ENCODE assay signal across 10 mouse cellular contexts in genomic region chr5:99190941-99191800, GRCm38 (mm10).
DNase-seq lines count a peak whose midpoint lies in the region; ATAC-seq and TF ChIP-seq lines count a peak whose summit lies in the region.
"Had no signal": no experiment of that assay in that cellular context is flagged by ENCODE, and none has a peak within 500 bp of the region (broad histone marks: within the 10 kb centered on the region; RNA-seq: fewer than 3 reads in every experiment).

No protein-coding gene starts in this region.

- peak overlapping the region; percentile 47 for H3K4me2 ChIP-seq in kidney, embryonic 15.5 days
- peak overlapping the region; percentile 28 for H3K4me2 ChIP-seq in intestine, embryonic 14.5 days (ENCODE audit: low read length)
- no peak overlapping the region for H3K4me2 ChIP-seq in forebrain, postnatal 0 days (ENCODE audit: low read depth)

- no peaks in the 10 kb centered on the region for H3K27me3 ChIP-seq in kidney, embryonic 15.5 days
- H3K27me3 ChIP-seq in intestine, embryonic 14.5 days (replicated peaks; ENCODE audit: control insufficient read depth, insufficient read depth, low read length), result no peaks in the 10 kb centered on the region
- no peaks in the 10 kb centered on the region for H3K27me3 ChIP-seq in forebrain, postnatal 0 days (ENCODE audit: insufficient read depth, low read length)
- H3K27me3 ChIP-seq: CH12.LX had no signal

- ATAC-seq in kidney, embryonic 15.5 days (replicated peaks; ENCODE audit: low FRiP score), result peak; percentile 60; the same call in 1 of the 2 replicates
- no peak for ATAC-seq in intestine, embryonic 14.5 days (replicated peaks; ENCODE audit: low FRiP score, low TSS enrichment, low read depth)
- no peak; the same call in 1 of the 2 replicates for ATAC-seq in forebrain, postnatal 0 days

- no peaks in the 10 kb centered on the region for H3K9me3 ChIP-seq in kidney, embryonic 15.5 days (replicated peaks)
- H3K9me3 ChIP-seq in intestine, embryonic 14.5 days (ENCODE audit: control insufficient read depth, low read length), result no peaks in the 10 kb centered on the region
- H3K9me3 ChIP-seq in forebrain, postnatal 0 days (ENCODE audit: low read length), result no peaks in the 10 kb centered on the region

- H3K9ac ChIP-seq in kidney, embryonic 15.5 days, result no peak overlapping the region
- no peak overlapping the region for H3K9ac ChIP-seq in intestine, embryonic 14.5 days (ENCODE audit: low read length)
- H3K9ac ChIP-seq in forebrain, postnatal 0 days, result no peak overlapping the region

- DNase-seq in kidney, adult 8-10 months, result no peak
- DNase-seq in embryo, embryonic 11.5 days (ENCODE audit: low read depth, low spot score), result peak; percentile 24
- no peak for DNase-seq in intestine, embryonic 14.5 days (ENCODE audit: low spot score)
- peak; percentile 30 to 60 for DNase-seq in lung, postnatal 4 days
- DNase-seq in layer of hippocampus, adult 18-20 months (ENCODE audit: low spot score in 2 of 2), result no peak
- DNase-seq in right cerebral cortex, adult 18-20 months, result no peak
- DNase-seq in forebrain, postnatal 0 days, result no peak

- H3K4me1 ChIP-seq in kidney, embryonic 15.5 days, result peaks cover 15% of the 10 kb centered on the region
- peaks cover 7% of the 10 kb centered on the region; the same call in 1 of the 2 replicates for H3K4me1 ChIP-seq in intestine, embryonic 14.5 days (replicated peaks; ENCODE audit: control insufficient read depth, insufficient read depth, low read length)
- H3K4me1 ChIP-seq in forebrain, postnatal 0 days (ENCODE audit: insufficient read depth), result no peaks in the 10 kb centered on the region
- H3K4me1 ChIP-seq: megakaryocyte, embryonic 14.5 days had no signal

- H3K4me3 ChIP-seq in kidney, embryonic 15.5 days (replicated peaks), result 0 out of 2 replicates have a peak overlapping the region, but pooled peaks have one; percentile 7
- H3K4me3 ChIP-seq in intestine, embryonic 14.5 days (ENCODE audit: low read depth, low read length), result no peak overlapping the region
- H3K4me3 ChIP-seq in forebrain, postnatal 0 days (ENCODE audit: low read depth, low read length), result no peak overlapping the region
- H3K4me3 ChIP-seq: megakaryocyte, embryonic 14.5 days had no signal

- H3K27ac ChIP-seq in kidney, embryonic 15.5 days, result peak overlapping the region; percentile 64
- H3K27ac ChIP-seq in intestine, embryonic 14.5 days (ENCODE audit: low read depth), result no peak overlapping the region
- H3K27ac ChIP-seq in forebrain, postnatal 0 days (ENCODE audit: low read depth, low read length), result no peak overlapping the region

- TF ChIP-seq CTCF in forebrain, postnatal 0 days (IDR thresholded peaks at IDR 0.05; ENCODE audit: low read depth), result no peak

- WGBS in kidney, embryonic 15.5 days, result 34% methylated on average over 26 of the region's 26 CpGs
- 47% methylated on average over 26 of the region's 26 CpGs for WGBS in intestine, embryonic 14.5 days
- 45% methylated on average over 26 of the region's 26 CpGs for WGBS in forebrain, postnatal 0 days

- no peaks in the 10 kb centered on the region for H3K36me3 ChIP-seq in kidney, embryonic 15.5 days
- H3K36me3 ChIP-seq in intestine, embryonic 14.5 days (ENCODE audit: control insufficient read depth, insufficient read depth, low read length), result no peaks in the 10 kb centered on the region
- no peaks in the 10 kb centered on the region for H3K36me3 ChIP-seq in forebrain, postnatal 0 days (ENCODE audit: insufficient read depth)

Comparison
In these comparisons a context has a peak if more than half of its experiments do, and no peak if none do; other contexts are left out.
1. DNase-seq: peak in embryo, embryonic 11.5 days (single experiment) and lung, postnatal 4 days (2 of 2); none in kidney, adult 8-10 months (0 of 2), intestine, embryonic 14.5 days (single experiment), layer of hippocampus, adult 18-20 months (0 of 2), right cerebral cortex, adult 18-20 months (single experiment) and forebrain, postnatal 0 days (single experiment).